Mouse (Mus musculus): ENCODE data around the gene Pdzd2. TPM values are rescaled to one million over a fixed set of nuclear protein-coding genes. Genes with fewer than 3 reads are reported as not detected.

Gene Pdzd2
- polyA plus RNA-seq, 1 experiment from 2014 or later: 27.0 TPM

DNA sequence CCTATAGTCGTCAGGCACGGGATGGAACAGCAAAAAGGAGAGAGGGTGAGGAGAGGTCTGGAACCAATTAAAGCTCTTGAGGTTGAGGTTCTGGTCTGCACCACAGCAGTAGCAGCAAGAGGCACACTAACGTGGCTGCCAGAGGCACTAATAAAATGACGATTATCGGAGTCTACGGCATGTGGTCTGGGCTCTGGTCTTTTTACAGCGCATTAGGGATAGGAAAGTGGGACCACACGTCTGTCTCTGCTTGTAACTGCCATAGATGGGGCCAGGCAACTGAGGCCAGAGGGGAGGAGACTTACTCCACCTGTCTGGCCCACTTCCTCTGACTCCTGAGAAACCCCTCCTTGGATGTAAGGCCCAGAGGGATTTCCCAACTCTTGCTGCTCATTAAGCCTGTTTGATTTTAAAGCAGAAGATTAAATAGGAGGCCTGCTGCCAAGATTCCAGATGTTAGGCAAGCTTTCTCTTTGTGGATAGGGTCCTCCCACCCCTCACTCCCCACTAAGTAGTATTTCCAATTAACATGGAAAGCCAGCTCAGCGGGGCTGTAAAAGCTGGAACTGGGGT lies 224.4 kb downstream of the Pdzd2 start:
- no peaks in the 10 kb centered on the region for H3K36me3 ChIP-seq (ENCODE audit: control insufficient read depth, insufficient read depth, low read length)
- H3K27me3 ChIP-seq (ENCODE audit: control insufficient read depth, insufficient read depth, low read length): no peaks in the 10 kb centered on the region
- no peak overlapping the region for H3K27ac ChIP-seq (ENCODE audit: low read length)
- no peak overlapping the region for H3K9ac ChIP-seq (ENCODE audit: low read length)
- 65% methylated on average over 9 of the region's 9 CpGs for WGBS
- H3K9me3 ChIP-seq (replicated peaks; ENCODE audit: control insufficient read depth, low read length): no peaks in the 10 kb centered on the region
- H3K4me3 ChIP-seq (replicated peaks; ENCODE audit: low read length): no peak overlapping the region
- ATAC-seq (ENCODE audit: insufficient read depth, low FRiP score): no peak
- peaks cover 13% of the 10 kb centered on the region; the same call in 1 of the 2 replicates for H3K4me1 ChIP-seq (ENCODE audit: control insufficient read depth, insufficient read depth, low read length)
- H3K4me2 ChIP-seq (ENCODE audit: low read depth, low read length): no peak overlapping the region

DNA sequence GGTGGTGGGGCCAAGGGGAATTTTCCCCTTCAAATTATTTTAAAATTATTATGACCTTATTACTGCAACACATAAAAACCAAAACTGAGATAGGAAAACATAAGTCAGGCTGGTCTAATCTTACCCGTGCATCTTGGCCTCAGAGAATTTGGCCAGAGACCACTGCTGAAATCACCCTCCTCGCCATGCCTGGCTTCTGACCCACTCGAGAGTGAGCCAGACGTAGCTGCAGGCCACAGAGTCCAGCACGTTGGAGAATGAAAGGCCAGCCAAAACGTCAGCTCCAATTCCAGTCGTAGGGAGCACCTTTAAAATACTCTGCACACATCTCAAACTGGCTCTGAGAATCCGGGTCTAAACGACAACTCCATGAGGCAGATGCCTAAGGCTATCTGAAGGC lies 226.2 kb downstream of the Pdzd2 start:
- 77% methylated on average over 9 of the region's 9 CpGs for WGBS
- H3K36me3 ChIP-seq (ENCODE audit: control insufficient read depth, insufficient read depth, low read length): no peaks in the 10 kb centered on the region
- H3K4me1 ChIP-seq (ENCODE audit: control insufficient read depth, insufficient read depth, low read length): peaks cover 10% of the 10 kb centered on the region; the same call in 1 of the 2 replicates
- no peak overlapping the region for H3K4me3 ChIP-seq (replicated peaks; ENCODE audit: low read length)
- no peaks in the 10 kb centered on the region for H3K27me3 ChIP-seq (ENCODE audit: control insufficient read depth, insufficient read depth, low read length)
- no peak overlapping the region for H3K27ac ChIP-seq (ENCODE audit: low read length)
- H3K9me3 ChIP-seq (replicated peaks; ENCODE audit: control insufficient read depth, low read length): no peaks in the 10 kb centered on the region
- no peak overlapping the region for H3K9ac ChIP-seq (ENCODE audit: low read length)
- ATAC-seq (ENCODE audit: insufficient read depth, low FRiP score): no peak
- no peak overlapping the region for H3K4me2 ChIP-seq (ENCODE audit: low read depth, low read length)

DNA sequence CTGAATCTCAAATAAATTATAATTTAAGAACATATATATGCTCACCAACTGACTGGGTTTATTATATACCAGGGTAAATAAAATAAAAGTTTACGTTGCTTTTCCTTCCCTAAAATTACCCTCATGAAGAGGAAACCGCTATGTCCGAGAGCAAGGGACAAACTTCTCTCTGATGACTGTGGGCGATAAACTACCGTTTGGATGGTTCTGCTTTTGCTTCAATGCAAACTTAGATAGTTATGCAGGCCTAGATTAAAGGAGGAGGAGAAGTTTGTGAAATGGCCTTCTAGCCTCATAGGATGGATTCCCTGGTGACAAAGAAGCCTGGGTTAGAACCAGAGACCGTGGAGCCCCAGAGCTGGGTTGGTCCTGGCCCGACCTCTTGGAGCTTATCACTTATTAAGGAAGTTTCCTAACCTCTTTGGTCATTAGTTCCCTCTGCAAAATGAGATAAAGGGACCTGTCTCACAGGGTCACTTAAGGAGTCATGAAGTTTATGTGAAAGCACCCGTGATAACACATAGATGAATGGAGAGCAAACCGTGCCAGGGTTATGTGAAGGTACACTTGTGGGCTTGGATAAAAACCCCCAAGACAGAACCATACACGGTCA lies 230.9 kb downstream of the Pdzd2 start:
- Histone ChIP-seq H3K27ac (ENCODE audit: low read length) (no peak overlapping the region), H3K9me3 (replicated peaks; ENCODE audit: control insufficient read depth, low read length) (no peaks in the 10 kb centered on the region), H3K9ac (ENCODE audit: low read length) (no peak overlapping the region), H3K36me3 (ENCODE audit: control insufficient read depth, insufficient read depth, low read length) (no peaks in the 10 kb centered on the region), H3K27me3 (ENCODE audit: control insufficient read depth, insufficient read depth, low read length) (no peaks in the 10 kb centered on the region), H3K4me1 (ENCODE audit: control insufficient read depth, insufficient read depth, low read length) (no peaks in the 10 kb centered on the region), H3K4me3 (replicated peaks; ENCODE audit: low read length) (no peak overlapping the region), H3K4me2 (ENCODE audit: low read depth, low read length) (no peak overlapping the region)
- 78% methylated on average over 10 of the region's 10 CpGs for WGBS
- no peak for ATAC-seq (ENCODE audit: insufficient read depth, low FRiP score)

DNA sequence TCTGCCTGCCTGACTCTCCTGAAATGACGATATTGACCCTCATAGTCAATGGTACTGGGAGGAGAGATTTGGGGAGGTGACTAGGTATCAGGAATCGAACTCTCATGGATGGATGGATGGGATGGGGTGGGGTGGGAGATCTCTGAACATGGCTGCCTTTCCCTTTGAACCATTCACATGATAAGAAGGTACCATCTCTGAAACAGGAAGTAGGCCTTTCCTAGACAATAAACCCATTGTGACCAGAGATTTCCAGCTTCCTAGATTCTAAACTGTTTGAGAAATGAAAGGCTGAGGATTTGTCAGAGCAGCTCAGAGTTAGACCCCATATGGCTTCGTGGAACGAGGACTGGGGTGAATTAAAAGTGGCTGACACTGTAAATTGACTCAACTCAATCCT lies 232.2 kb downstream of the Pdzd2 start:
- Histone ChIP-seq H3K9me3 (replicated peaks; ENCODE audit: control insufficient read depth, low read length) (no peaks in the 10 kb centered on the region), H3K4me1 (ENCODE audit: control insufficient read depth, insufficient read depth, low read length) (no peaks in the 10 kb centered on the region), H3K9ac (ENCODE audit: low read length) (no peak overlapping the region), H3K27me3 (ENCODE audit: control insufficient read depth, insufficient read depth, low read length) (no peaks in the 10 kb centered on the region), H3K27ac (ENCODE audit: low read length) (no peak overlapping the region), H3K4me2 (ENCODE audit: low read depth, low read length) (no peak overlapping the region), H3K4me3 (replicated peaks; ENCODE audit: low read length) (no peak overlapping the region), H3K36me3 (ENCODE audit: control insufficient read depth, insufficient read depth, low read length) (no peaks in the 10 kb centered on the region)
- WGBS: 72% methylated on average over 4 of the region's 4 CpGs
- ATAC-seq (ENCODE audit: insufficient read depth, low FRiP score): no peak

DNA sequence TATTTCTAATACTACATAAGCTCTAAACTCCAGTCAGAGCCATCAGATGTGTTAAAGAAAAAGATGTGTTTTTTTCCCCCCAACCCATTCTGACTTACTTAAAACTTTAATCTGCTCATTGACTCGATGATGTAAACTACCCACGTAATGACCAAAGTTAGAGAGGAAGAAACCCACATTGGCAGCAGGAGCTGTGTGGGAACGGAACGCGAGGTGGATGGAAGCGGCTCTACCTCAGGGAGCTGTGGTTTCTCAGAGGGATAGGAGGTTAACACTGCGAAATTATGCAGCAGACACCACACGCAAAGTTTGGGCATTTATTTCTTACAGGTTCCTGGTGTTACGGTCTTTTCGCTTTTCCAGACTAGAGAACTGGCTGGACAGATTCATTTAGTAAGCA lies 233.2 kb downstream of the Pdzd2 start:
- WGBS: 76% methylated on average over 10 of the region's 10 CpGs
- no peaks in the 10 kb centered on the region for H3K36me3 ChIP-seq (ENCODE audit: control insufficient read depth, insufficient read depth, low read length)
- ATAC-seq (ENCODE audit: insufficient read depth, low FRiP score): no peak
- H3K9ac ChIP-seq (ENCODE audit: low read length): no peak overlapping the region
- H3K27ac ChIP-seq (ENCODE audit: low read length): no peak overlapping the region
- H3K4me2 ChIP-seq (ENCODE audit: low read depth, low read length): no peak overlapping the region
- H3K4me3 ChIP-seq (replicated peaks; ENCODE audit: low read length): no peak overlapping the region
- H3K9me3 ChIP-seq (replicated peaks; ENCODE audit: control insufficient read depth, low read length): no peaks in the 10 kb centered on the region
- H3K27me3 ChIP-seq (ENCODE audit: control insufficient read depth, insufficient read depth, low read length): no peaks in the 10 kb centered on the region
- no peaks in the 10 kb centered on the region for H3K4me1 ChIP-seq (ENCODE audit: control insufficient read depth, insufficient read depth, low read length)

DNA sequence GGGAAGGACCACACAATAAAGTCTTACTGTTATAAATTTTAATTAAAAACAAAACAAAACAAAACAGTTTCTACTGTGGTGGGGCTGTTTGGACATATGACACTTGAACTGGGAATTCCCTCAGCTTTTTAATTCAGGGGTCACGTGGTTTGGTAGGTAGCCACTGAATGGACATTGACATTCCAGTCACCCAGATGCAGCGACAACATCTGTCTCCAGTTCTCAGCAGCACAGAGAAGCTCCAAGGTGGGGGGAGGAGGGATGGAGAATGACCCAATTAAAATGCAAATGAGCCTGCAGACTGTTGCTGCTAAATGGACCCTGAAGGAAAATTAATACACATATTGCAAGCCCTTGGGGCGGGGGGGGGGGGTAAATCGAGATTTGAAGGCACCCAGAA lies 233.6 kb downstream of the Pdzd2 start:
- H3K36me3 ChIP-seq (ENCODE audit: control insufficient read depth, insufficient read depth, low read length): no peaks in the 10 kb centered on the region
- 78% methylated on average over 4 of the region's 4 CpGs for WGBS
- no peaks in the 10 kb centered on the region for H3K4me1 ChIP-seq (ENCODE audit: control insufficient read depth, insufficient read depth, low read length)
- no peaks in the 10 kb centered on the region for H3K9me3 ChIP-seq (replicated peaks; ENCODE audit: control insufficient read depth, low read length)
- ATAC-seq (ENCODE audit: insufficient read depth, low FRiP score): no peak
- H3K9ac ChIP-seq (ENCODE audit: low read length): no peak overlapping the region
- H3K27me3 ChIP-seq (ENCODE audit: control insufficient read depth, insufficient read depth, low read length): no peaks in the 10 kb centered on the region
- H3K4me3 ChIP-seq (replicated peaks; ENCODE audit: low read length): no peak overlapping the region
- no peak overlapping the region for H3K4me2 ChIP-seq (ENCODE audit: low read depth, low read length)
- H3K27ac ChIP-seq (ENCODE audit: low read length): no peak overlapping the region

DNA sequence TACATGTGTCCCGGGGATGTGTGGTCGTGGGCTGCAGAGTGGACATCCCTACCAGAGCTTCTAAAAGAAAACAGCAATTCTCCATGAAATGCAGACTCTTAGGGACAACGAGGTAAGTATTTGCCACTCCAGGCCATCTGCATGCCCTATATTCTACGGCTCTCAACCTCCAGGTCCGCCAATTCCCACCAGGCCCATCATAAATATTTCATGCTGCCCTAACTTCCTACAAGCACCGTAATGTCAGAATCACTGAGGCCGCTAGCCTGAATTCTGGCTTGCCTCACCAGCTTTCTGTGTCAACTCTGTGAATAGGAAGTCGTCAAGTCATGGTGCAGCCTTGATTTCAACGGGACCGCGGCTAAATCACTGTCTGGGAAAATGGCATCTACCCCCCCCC lies 234.2 kb downstream of the Pdzd2 start:
- no peak for ATAC-seq (ENCODE audit: insufficient read depth, low FRiP score)
- Histone ChIP-seq H3K36me3 (ENCODE audit: control insufficient read depth, insufficient read depth, low read length) (no peaks in the 10 kb centered on the region), H3K4me1 (ENCODE audit: control insufficient read depth, insufficient read depth, low read length) (no peaks in the 10 kb centered on the region), H3K27me3 (ENCODE audit: control insufficient read depth, insufficient read depth, low read length) (no peaks in the 10 kb centered on the region), H3K27ac (ENCODE audit: low read length) (no peak overlapping the region), H3K9ac (ENCODE audit: low read length) (no peak overlapping the region), H3K9me3 (replicated peaks; ENCODE audit: control insufficient read depth, low read length) (no peaks in the 10 kb centered on the region), H3K4me2 (ENCODE audit: low read depth, low read length) (no peak overlapping the region), H3K4me3 (replicated peaks; ENCODE audit: low read length) (no peak overlapping the region)
- 88% methylated on average over 11 of the region's 11 CpGs for WGBS

DNA sequence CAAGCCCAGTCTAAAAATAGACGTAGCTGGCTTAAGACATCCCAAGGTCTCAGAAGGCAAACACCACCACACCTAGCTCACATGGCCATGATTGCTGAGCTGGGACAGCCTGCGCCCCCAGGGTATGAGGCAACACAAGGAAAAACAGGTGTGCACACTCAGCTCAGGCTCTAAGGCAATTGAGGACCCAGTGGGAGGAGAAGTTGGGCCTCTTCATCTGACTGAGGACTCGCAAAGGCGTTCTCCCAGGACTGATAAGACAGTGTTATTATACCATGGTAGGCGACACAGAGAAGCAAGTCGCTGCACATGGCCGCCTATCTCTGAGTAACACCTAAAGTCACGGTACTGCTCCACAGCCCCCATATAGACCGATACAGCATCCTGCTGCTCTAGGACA lies 235.8 kb downstream of the Pdzd2 start:
- WGBS: 79% methylated on average over 9 of the region's 9 CpGs
- Histone ChIP-seq H3K9ac (ENCODE audit: low read length) (no peak overlapping the region), H3K4me1 (ENCODE audit: control insufficient read depth, insufficient read depth, low read length) (no peaks in the 10 kb centered on the region), H3K36me3 (ENCODE audit: control insufficient read depth, insufficient read depth, low read length) (no peaks in the 10 kb centered on the region), H3K9me3 (replicated peaks; ENCODE audit: control insufficient read depth, low read length) (no peaks in the 10 kb centered on the region), H3K4me2 (ENCODE audit: low read depth, low read length) (no peak overlapping the region), H3K27me3 (ENCODE audit: control insufficient read depth, insufficient read depth, low read length) (no peaks in the 10 kb centered on the region), H3K4me3 (replicated peaks; ENCODE audit: low read length) (no peak overlapping the region), H3K27ac (ENCODE audit: low read length) (no peak overlapping the region)
- no peak for ATAC-seq (ENCODE audit: insufficient read depth, low FRiP score)

DNA sequence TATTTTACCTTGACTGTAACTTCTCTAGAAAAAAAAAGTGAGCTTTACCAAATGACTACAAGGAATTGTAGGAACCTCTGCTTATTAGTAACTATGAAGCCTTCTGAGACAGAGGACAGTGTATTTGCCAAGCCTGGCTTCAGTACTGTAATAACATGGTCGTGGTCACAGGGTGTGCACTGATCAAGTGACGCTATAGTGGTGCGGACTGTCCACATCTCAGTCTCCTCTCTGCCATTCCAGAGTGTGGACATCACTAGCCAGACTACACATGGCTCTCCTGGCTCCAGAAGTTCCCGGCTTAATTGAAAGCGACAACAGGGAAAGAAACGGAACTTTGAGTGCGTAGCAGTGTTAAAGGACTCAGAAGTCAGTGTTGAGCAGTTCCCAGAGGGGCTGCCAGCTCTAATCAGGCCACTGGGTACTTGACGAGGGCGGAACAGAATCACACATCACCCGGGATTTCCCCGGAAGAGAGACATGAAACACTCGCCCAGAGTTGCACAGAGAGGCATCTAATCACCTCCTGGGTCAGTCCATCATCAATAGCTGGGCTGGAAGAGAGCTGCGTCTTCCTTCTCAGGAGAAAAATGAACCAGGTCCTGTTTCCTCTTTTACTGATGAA lies 237.7 kb downstream of the Pdzd2 start:
- WGBS: 66% methylated on average over 13 of the region's 13 CpGs
- H3K9me3 ChIP-seq (replicated peaks; ENCODE audit: control insufficient read depth, low read length): no peaks in the 10 kb centered on the region
- H3K9ac ChIP-seq (ENCODE audit: low read length): no peak overlapping the region

More for the DNA sequence above, 237.7 kb downstream of the Pdzd2 start:
- no peaks in the 10 kb centered on the region for H3K27me3 ChIP-seq (ENCODE audit: control insufficient read depth, insufficient read depth, low read length)
- H3K27ac ChIP-seq (ENCODE audit: low read length): no peak overlapping the region
- H3K4me2 ChIP-seq (ENCODE audit: low read depth, low read length): no peak overlapping the region
- no peaks in the 10 kb centered on the region for H3K36me3 ChIP-seq (ENCODE audit: control insufficient read depth, insufficient read depth, low read length)
- no peaks in the 10 kb centered on the region for H3K4me1 ChIP-seq (ENCODE audit: control insufficient read depth, insufficient read depth, low read length)
- no peak for ATAC-seq (ENCODE audit: insufficient read depth, low FRiP score)
- H3K4me3 ChIP-seq (replicated peaks; ENCODE audit: low read length): no peak overlapping the region

Data from stomach, embryonic 16.5 days (tissue).